Mouse (Mus musculus) intestine, embryonic 15.5 days (tissue): ENCODE results near the gene Cant1. TPM values are rescaled to one million over a fixed set of nuclear protein-coding genes. Genes with fewer than 3 reads are reported as not detected.

Source experiments
- ATAC-seq: fragments of 200-750 bp; cut with Nextera tagmentation; 2 replicates; pipeline ENCODE4 v1.8.0; 2017; ENCODE audit warnings: moderate TSS enrichment, moderate library complexity
- H3K27ac ChIP-seq: fragments of 300-500 bp; sonication (generic); 2 replicates; pipeline ENCODE4 v1.5.1; 2015; ENCODE audit warnings: mild to moderate bottlenecking, inconsistent platforms
- H3K27me3 ChIP-seq: fragments of 300-500 bp; sonication (generic); replicated peaks from 2 replicates; pipeline ENCODE4 v1.6.1; 2015; ENCODE audit warnings: inconsistent platforms
- H3K36me3 ChIP-seq: fragments of 300-500 bp; sonication (generic); 2 replicates; pipeline ENCODE4 v1.6.1; 2015; ENCODE audit warnings: inconsistent platforms
- H3K4me1 ChIP-seq: fragments of 300-500 bp; sonication (generic); replicated peaks from 2 replicates; pipeline ENCODE4 v1.6.1; 2015; ENCODE audit warnings: inconsistent platforms
- H3K4me2 ChIP-seq: fragments of 300-500 bp; sonication (generic); replicated peaks from 2 replicates; pipeline ENCODE4 v1.6.1; 2015; ENCODE audit warnings: mild to moderate bottlenecking, inconsistent platforms
- H3K4me3 ChIP-seq: fragments of 300-500 bp; sonication (generic); replicated peaks from 2 replicates; pipeline ENCODE4 v1.5.1; 2015; ENCODE audit warnings: inconsistent platforms
- H3K9ac ChIP-seq: fragments of 300-500 bp; sonication (generic); 2 replicates; pipeline ENCODE4 v1.6.1; 2015; ENCODE audit warnings: inconsistent platforms
- H3K9me3 ChIP-seq: fragments of 300-500 bp; sonication (generic); 2 replicates; pipeline ENCODE4 v1.6.1; 2016; ENCODE audit warnings: inconsistent platforms
- WGBS: fragments of 180-500 bp; shearing (Covaris S2); methylation state at CpG from one replicate; pipeline ENCODE4 v1.1.7; 2015; 5-methylcytosine and 5-hydroxymethylcytosine counted together
- polyA plus RNA-seq: library from polyadenylated mRNA; unstranded; fragments of >200 nt; fragmentation: Nextera tagmentation; extraction: Ambion mirVana; gene quantifications from 2 replicates; pipeline ENCODE4 v1.2.1, GENCODE M21; 2015

Gene Cant1
- polyA plus RNA-seq = 39.7 and 44.3 TPM in 2 replicates

DNA sequence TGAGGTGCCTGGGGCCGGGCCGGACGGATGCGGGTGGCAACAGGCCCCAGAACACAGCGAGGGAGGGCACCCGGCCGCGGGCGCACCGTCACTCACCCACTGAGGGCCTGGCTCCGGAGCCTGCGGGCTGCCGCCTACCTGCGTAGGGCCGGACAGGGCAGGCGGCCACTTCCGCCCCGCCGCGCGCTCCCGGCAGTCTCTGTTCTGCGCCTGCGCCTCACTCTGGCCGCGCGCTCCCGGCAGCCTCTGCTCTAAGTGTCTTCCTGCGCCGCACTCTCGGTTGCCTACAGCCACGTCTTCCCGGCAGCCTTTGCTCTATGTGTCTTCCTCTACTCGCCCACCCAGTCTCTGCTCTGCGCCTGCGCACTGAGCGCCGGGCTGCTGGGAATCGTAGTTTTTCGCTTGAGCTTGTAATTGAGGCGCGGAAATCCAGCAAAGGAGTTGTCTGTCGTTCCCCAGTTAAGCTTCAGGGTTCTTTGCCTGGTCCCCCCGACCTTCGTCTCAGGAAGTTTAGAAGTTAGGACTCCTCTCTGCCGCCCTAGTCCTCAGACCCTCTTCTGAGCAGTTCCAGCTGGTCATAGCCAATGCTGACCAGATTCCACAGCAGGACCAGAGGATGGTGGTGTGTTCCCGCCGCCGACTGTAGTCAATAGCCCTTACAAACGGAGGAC, at the start of gene Cant1:
Gene Cant1 (minus strand): TSS at position 253 of the 671 bp plus-strand sequence.
- whole genome bisulfite sequencing = under 1% methylated on average over 50 of the region's 50 CpGs
- ATAC-seq = peak; percentile 92
- H3K9ac ChIP-seq = peak within 1 kb of the TSS; percentile 98
- H3K4me1 ChIP-seq = peaks cover 32% of the 10 kb centered on the region
- peak within 1 kb of the TSS; percentile 82 for H3K4me2 ChIP-seq
- H3K9me3 ChIP-seq = no peaks in the 10 kb centered on the region
- H3K4me3 ChIP-seq = peak within 1 kb of the TSS; percentile 90
- H3K36me3 ChIP-seq = peaks cover 15% of the 10 kb centered on the region; the same call in 1 of the 2 replicates
- no peaks in the 10 kb centered on the region for H3K27me3 ChIP-seq
- H3K27ac ChIP-seq = peak within 1 kb of the TSS; percentile 83

GRCm38 (mm10) chr11:118467441-118468035, 48.7 kb upstream of the Cant1 start:
- Histone ChIP-seq H3K27me3 (no peaks in the 10 kb centered on the region), H3K36me3 (no peaks in the 10 kb centered on the region), H3K4me1 (peaks cover 11% of the 10 kb centered on the region), H3K4me3 (no peak overlapping the region), H3K4me2 (no peak overlapping the region), H3K27ac (peak overlapping the region; percentile 69), H3K9me3 (no peaks in the 10 kb centered on the region), H3K9ac (no peak overlapping the region)
- 59% methylated on average over 11 of the region's 11 CpGs for WGBS
- ATAC-seq = peak; percentile 72

- no peaks in the 10 kb centered on the region for H3K36me3 ChIP-seq
- H3K9ac ChIP-seq = no peak overlapping the region
- no peak for ATAC-seq
- 70% methylated on average over 6 of the region's 6 CpGs for WGBS
- no peak overlapping the region for H3K27ac ChIP-seq
- no peak overlapping the region for H3K4me3 ChIP-seq
- H3K27me3 ChIP-seq = no peaks in the 10 kb centered on the region
- no peaks in the 10 kb centered on the region for H3K9me3 ChIP-seq
- peaks cover 4% of the 10 kb centered on the region for H3K4me1 ChIP-seq
- no peak overlapping the region for H3K4me2 ChIP-seq
These were observed 41.4 kb upstream of the Cant1 start for GRCm38 (mm10) chr11:118460280-118460679.

- ATAC-seq = peak; percentile 45; the same call in 1 of the 2 replicates
- no peaks in the 10 kb centered on the region for H3K36me3 ChIP-seq
- H3K4me3 ChIP-seq = no peak overlapping the region
- H3K9me3 ChIP-seq = no peaks in the 10 kb centered on the region
- peaks cover 4% of the 10 kb centered on the region for H3K4me1 ChIP-seq
- no peaks in the 10 kb centered on the region for H3K27me3 ChIP-seq
- 0 out of 2 replicates have a peak overlapping the region, but pooled peaks have one; percentile 10 for H3K27ac ChIP-seq
- 40% methylated on average over 3 of the region's 4 CpGs for WGBS
- no peak overlapping the region for H3K9ac ChIP-seq
- H3K4me2 ChIP-seq = peak overlapping the region; percentile 20; the same call in 1 of the 2 replicates
These were observed 40.6 kb upstream of the Cant1 start for GRCm38 (mm10) chr11:118459536-118459935.

DNA sequence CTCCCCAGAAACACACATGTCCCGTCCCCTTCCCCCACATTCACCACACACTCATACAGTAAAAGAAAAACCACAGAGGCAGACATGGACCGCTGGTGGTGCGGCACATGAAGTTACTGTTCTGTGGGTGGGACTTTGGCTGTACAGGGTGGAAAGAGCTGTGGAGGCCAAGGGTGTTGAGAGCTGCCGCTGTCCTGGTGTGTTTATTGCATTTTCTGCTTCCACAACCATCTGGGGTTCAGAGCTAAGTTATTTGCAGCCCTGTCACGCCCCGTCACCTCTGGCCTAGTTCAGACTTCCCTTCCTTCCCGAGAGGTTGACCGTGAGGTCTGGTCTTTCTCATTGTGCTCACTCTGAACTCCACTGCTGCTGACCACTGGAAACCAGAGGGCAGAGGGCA, 40.2 kb upstream of the Cant1 start:
- Histone ChIP-seq H3K9me3 (no peaks in the 10 kb centered on the region), H3K4me2 (peak overlapping the region; percentile 20), H3K36me3 (no peaks in the 10 kb centered on the region), H3K4me1 (peaks cover 4% of the 10 kb centered on the region), H3K9ac (no peak overlapping the region), H3K27me3 (no peaks in the 10 kb centered on the region), H3K27ac (0 out of 2 replicates have a peak overlapping the region, but pooled peaks have one; percentile 10), H3K4me3 (no peak overlapping the region)
- WGBS = 23% methylated on average over 8 of the region's 8 CpGs
- peak; percentile 61; the same call in 1 of the 2 replicates for ATAC-seq

DNA sequence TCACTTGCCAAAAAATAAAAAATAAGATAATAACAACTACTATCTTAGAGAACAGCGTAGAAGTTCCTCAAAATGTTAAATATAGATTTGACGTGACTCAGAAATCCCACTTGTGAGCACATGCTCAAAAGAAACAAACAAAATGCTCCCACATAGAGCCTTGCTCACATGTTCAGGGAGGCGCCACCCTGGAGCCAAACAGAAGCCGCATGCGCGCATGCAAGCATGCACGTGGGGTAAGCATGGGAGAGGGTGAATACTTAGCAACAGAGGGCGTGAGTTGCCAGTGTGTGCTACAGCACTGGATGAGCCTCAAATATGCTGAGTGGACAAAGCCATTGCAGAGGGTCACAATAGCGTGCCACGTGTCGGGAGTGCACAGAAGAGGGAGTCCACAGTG, 38.1 kb upstream of the Cant1 start:
- no peaks in the 10 kb centered on the region for H3K36me3 ChIP-seq
- no peak overlapping the region for H3K4me3 ChIP-seq
- no peaks in the 10 kb centered on the region for H3K9me3 ChIP-seq
- no peak overlapping the region for H3K27ac ChIP-seq
- WGBS = 79% methylated on average over 11 of the region's 11 CpGs
- ATAC-seq = no peak
- H3K9ac ChIP-seq = no peak overlapping the region
- H3K4me2 ChIP-seq = no peak overlapping the region
- H3K4me1 ChIP-seq = peaks cover 4% of the 10 kb centered on the region
- H3K27me3 ChIP-seq = no peaks in the 10 kb centered on the region

- Histone ChIP-seq H3K9ac (no peak overlapping the region), H3K27ac (no peak overlapping the region), H3K9me3 (no peaks in the 10 kb centered on the region), H3K36me3 (no peaks in the 10 kb centered on the region), H3K27me3 (no peaks in the 10 kb centered on the region), H3K4me1 (peaks cover 4% of the 10 kb centered on the region), H3K4me3 (no peak overlapping the region), H3K4me2 (no peak overlapping the region)
- WGBS = 76% methylated on average over 6 of the region's 6 CpGs
- ATAC-seq = no peak
These were observed 36.9 kb upstream of the Cant1 start for GRCm38 (mm10) chr11:118455788-118456187.

- no peak overlapping the region for H3K27ac ChIP-seq
- H3K4me2 ChIP-seq = no peak overlapping the region
- H3K27me3 ChIP-seq = no peaks in the 10 kb centered on the region
- peaks cover 2% of the 10 kb centered on the region for H3K4me1 ChIP-seq
- H3K9ac ChIP-seq = no peak overlapping the region
- no peaks in the 10 kb centered on the region for H3K36me3 ChIP-seq
- no peak for ATAC-seq
- WGBS = 71% methylated on average over 11 of the region's 11 CpGs
- H3K9me3 ChIP-seq = no peaks in the 10 kb centered on the region
- no peak overlapping the region for H3K4me3 ChIP-seq
These were observed 35.2 kb upstream of the Cant1 start for GRCm38 (mm10) chr11:118453886-118454671.

- Histone ChIP-seq H3K4me1 (no peaks in the 10 kb centered on the region), H3K9ac (no peak overlapping the region), H3K27ac (no peak overlapping the region), H3K4me3 (no peak overlapping the region), H3K9me3 (no peaks in the 10 kb centered on the region), H3K36me3 (no peaks in the 10 kb centered on the region), H3K27me3 (no peaks in the 10 kb centered on the region), H3K4me2 (no peak overlapping the region)
- ATAC-seq = no peak
- 82% methylated on average over 2 of the region's 2 CpGs for WGBS
These were observed 34.1 kb upstream of the Cant1 start for GRCm38 (mm10) chr11:118452955-118453354.

GRCm38 (mm10) chr11:118451211-118451610, 32.3 kb upstream of the Cant1 start:
- WGBS = 85% methylated on average over 6 of the region's 6 CpGs
- Histone ChIP-seq H3K27ac (no peak overlapping the region), H3K36me3 (no peaks in the 10 kb centered on the region), H3K27me3 (no peaks in the 10 kb centered on the region), H3K9me3 (no peaks in the 10 kb centered on the region), H3K4me3 (no peak overlapping the region), H3K4me1 (no peaks in the 10 kb centered on the region), H3K9ac (no peak overlapping the region), H3K4me2 (no peak overlapping the region)
- no peak for ATAC-seq

DNA sequence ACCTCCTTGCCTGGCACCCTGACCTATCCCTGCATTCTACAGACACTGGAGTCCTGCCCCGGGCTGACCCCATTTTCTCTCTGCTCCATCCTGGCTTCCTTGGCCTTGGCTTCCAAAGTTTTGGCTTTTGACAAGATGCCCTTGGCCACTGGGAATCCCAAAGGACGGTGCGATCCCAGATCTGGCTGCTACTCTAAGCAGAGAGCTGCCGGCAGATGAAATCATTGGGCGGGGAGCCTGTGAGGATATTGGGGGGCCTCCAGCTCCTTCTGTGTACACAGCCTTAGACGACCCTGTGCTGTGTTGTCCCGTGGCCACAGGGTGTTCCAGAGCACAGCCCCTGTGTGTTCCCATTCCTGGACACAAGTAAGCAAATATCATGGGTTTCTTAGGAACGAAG, 29.5 kb upstream of the Cant1 start:
- Histone ChIP-seq H3K9me3 (no peaks in the 10 kb centered on the region), H3K27me3 (no peaks in the 10 kb centered on the region), H3K27ac (no peak overlapping the region), H3K9ac (no peak overlapping the region), H3K4me3 (no peak overlapping the region), H3K36me3 (no peaks in the 10 kb centered on the region), H3K4me2 (no peak overlapping the region), H3K4me1 (no peaks in the 10 kb centered on the region)
- WGBS = 75% methylated on average over 8 of the region's 8 CpGs
- ATAC-seq = no peak

GRCm38 (mm10) chr11:118447346-118447745, 28.5 kb upstream of the Cant1 start:
- Histone ChIP-seq H3K9ac (no peak overlapping the region), H3K27me3 (no peaks in the 10 kb centered on the region), H3K4me2 (no peak overlapping the region), H3K4me3 (no peak overlapping the region), H3K4me1 (no peaks in the 10 kb centered on the region), H3K36me3 (no peaks in the 10 kb centered on the region), H3K27ac (no peak overlapping the region), H3K9me3 (no peaks in the 10 kb centered on the region)
- WGBS = 52% methylated on average over 4 of the region's 4 CpGs
- ATAC-seq = no peak
